Mouse (Mus musculus): ENCODE measurements around the gene Gpnmb. TPM values are rescaled to one million over a fixed set of nuclear protein-coding genes. Genes with fewer than 3 reads are reported as not detected.

Gene Gpnmb
- polyA plus RNA-seq, 1 experiment from 2014 or later = 0.47 TPM

GRCm38 (mm10) chr6:49023315-49023714 is 13.0 kb upstream of the Gpnmb start:
- H3K4me2 ChIP-seq (ENCODE audit: low read length) = no peak overlapping the region
- no peak for ATAC-seq (replicated peaks; ENCODE audit: low FRiP score, low TSS enrichment, low read depth)
- DNase-seq (ENCODE audit: low spot score) = no peak
- H3K27me3 ChIP-seq (replicated peaks; ENCODE audit: control insufficient read depth, insufficient read depth, low read length) = no peaks in the 10 kb centered on the region
- no peak overlapping the region for H3K9ac ChIP-seq (ENCODE audit: low read length)
- H3K9me3 ChIP-seq (ENCODE audit: control insufficient read depth, low read length) = no peaks in the 10 kb centered on the region
- H3K27ac ChIP-seq (ENCODE audit: low read depth) = no peak overlapping the region
- no peak overlapping the region for H3K4me3 ChIP-seq (ENCODE audit: low read depth, low read length)
- no peaks in the 10 kb centered on the region for H3K36me3 ChIP-seq (ENCODE audit: control insufficient read depth, insufficient read depth, low read length)
- no peaks in the 10 kb centered on the region for H3K4me1 ChIP-seq (replicated peaks; ENCODE audit: control insufficient read depth, insufficient read depth, low read length)
- WGBS = 87% methylated on average over 10 of the region's 10 CpGs

- Histone ChIP-seq H3K9me3 (ENCODE audit: control insufficient read depth, low read length) (no peaks in the 10 kb centered on the region), H3K4me1 (replicated peaks; ENCODE audit: control insufficient read depth, insufficient read depth, low read length) (no peaks in the 10 kb centered on the region), H3K36me3 (ENCODE audit: control insufficient read depth, insufficient read depth, low read length) (no peaks in the 10 kb centered on the region), H3K9ac (ENCODE audit: low read length) (no peak overlapping the region), H3K27ac (ENCODE audit: low read depth) (no peak overlapping the region), H3K27me3 (replicated peaks; ENCODE audit: control insufficient read depth, insufficient read depth, low read length) (no peaks in the 10 kb centered on the region), H3K4me2 (ENCODE audit: low read length) (no peak overlapping the region), H3K4me3 (ENCODE audit: low read depth, low read length) (no peak overlapping the region)
- WGBS = 83% methylated on average over 7 of the region's 7 CpGs
- no peak for DNase-seq (ENCODE audit: low spot score)
- no peak for ATAC-seq (replicated peaks; ENCODE audit: low FRiP score, low TSS enrichment, low read depth)
Observed at GRCm38 (mm10) chr6:49025290-49025689, 11.1 kb upstream of the Gpnmb start.

- WGBS = 84% methylated on average over 5 of the region's 5 CpGs
- DNase-seq (ENCODE audit: low spot score) = no peak
- no peak for ATAC-seq (replicated peaks; ENCODE audit: low FRiP score, low TSS enrichment, low read depth)
- Histone ChIP-seq H3K36me3 (ENCODE audit: control insufficient read depth, insufficient read depth, low read length) (no peaks in the 10 kb centered on the region), H3K4me3 (ENCODE audit: low read depth, low read length) (no peak overlapping the region), H3K9ac (ENCODE audit: low read length) (no peak overlapping the region), H3K4me1 (replicated peaks; ENCODE audit: control insufficient read depth, insufficient read depth, low read length) (no peaks in the 10 kb centered on the region), H3K27me3 (replicated peaks; ENCODE audit: control insufficient read depth, insufficient read depth, low read length) (no peaks in the 10 kb centered on the region), H3K4me2 (ENCODE audit: low read length) (no peak overlapping the region), H3K27ac (ENCODE audit: low read depth) (no peak overlapping the region), H3K9me3 (ENCODE audit: control insufficient read depth, low read length) (no peaks in the 10 kb centered on the region)
Observed at GRCm38 (mm10) chr6:49026496-49026895, 9.8 kb upstream of the Gpnmb start.

GRCm38 (mm10) chr6:49028019-49028418 is 8.3 kb upstream of the Gpnmb start:
- Histone ChIP-seq H3K9ac (ENCODE audit: low read length) (no peak overlapping the region), H3K4me1 (replicated peaks; ENCODE audit: control insufficient read depth, insufficient read depth, low read length) (no peaks in the 10 kb centered on the region), H3K27ac (ENCODE audit: low read depth) (peak overlapping the region; percentile 55; the same call in 1 of the 2 replicates), H3K36me3 (ENCODE audit: control insufficient read depth, insufficient read depth, low read length) (no peaks in the 10 kb centered on the region), H3K4me3 (ENCODE audit: low read depth, low read length) (no peak overlapping the region), H3K4me2 (ENCODE audit: low read length) (no peak overlapping the region), H3K27me3 (replicated peaks; ENCODE audit: control insufficient read depth, insufficient read depth, low read length) (no peaks in the 10 kb centered on the region), H3K9me3 (ENCODE audit: control insufficient read depth, low read length) (no peaks in the 10 kb centered on the region)
- DNase-seq (ENCODE audit: low spot score) (no peak), ATAC-seq (replicated peaks; ENCODE audit: low FRiP score, low TSS enrichment, low read depth) (peak; percentile 97)
- WGBS = 63% methylated on average over 6 of the region's 6 CpGs

GRCm38 (mm10) chr6:49028708-49029107 is 7.6 kb upstream of the Gpnmb start:
- WGBS = 65% methylated on average over 3 of the region's 3 CpGs
- peak overlapping the region; percentile 55; the same call in 1 of the 2 replicates for H3K27ac ChIP-seq (ENCODE audit: low read depth)
- no peaks in the 10 kb centered on the region for H3K4me1 ChIP-seq (replicated peaks; ENCODE audit: control insufficient read depth, insufficient read depth, low read length)
- peak; percentile 54; the same call in 1 of the 2 replicates for ATAC-seq (replicated peaks; ENCODE audit: low FRiP score, low TSS enrichment, low read depth)
- no peak for DNase-seq (ENCODE audit: low spot score)
- no peak overlapping the region for H3K9ac ChIP-seq (ENCODE audit: low read length)
- H3K36me3 ChIP-seq (ENCODE audit: control insufficient read depth, insufficient read depth, low read length) = no peaks in the 10 kb centered on the region
- no peak overlapping the region for H3K4me2 ChIP-seq (ENCODE audit: low read length)
- no peaks in the 10 kb centered on the region for H3K9me3 ChIP-seq (ENCODE audit: control insufficient read depth, low read length)
- H3K4me3 ChIP-seq (ENCODE audit: low read depth, low read length) = no peak overlapping the region
- no peaks in the 10 kb centered on the region for H3K27me3 ChIP-seq (replicated peaks; ENCODE audit: control insufficient read depth, insufficient read depth, low read length)

GRCm38 (mm10) chr6:49031230-49031629 is 5.1 kb upstream of the Gpnmb start:
- DNase-seq (ENCODE audit: low spot score) = no peak
- Histone ChIP-seq H3K27me3 (replicated peaks; ENCODE audit: control insufficient read depth, insufficient read depth, low read length) (no peaks in the 10 kb centered on the region), H3K9ac (ENCODE audit: low read length) (no peak overlapping the region), H3K36me3 (ENCODE audit: control insufficient read depth, insufficient read depth, low read length) (no peaks in the 10 kb centered on the region), H3K4me1 (replicated peaks; ENCODE audit: control insufficient read depth, insufficient read depth, low read length) (no peaks in the 10 kb centered on the region), H3K4me2 (ENCODE audit: low read length) (no peak overlapping the region), H3K9me3 (ENCODE audit: control insufficient read depth, low read length) (no peaks in the 10 kb centered on the region), H3K4me3 (ENCODE audit: low read depth, low read length) (no peak overlapping the region), H3K27ac (ENCODE audit: low read depth) (no peak overlapping the region)
- no peak for ATAC-seq (replicated peaks; ENCODE audit: low FRiP score, low TSS enrichment, low read depth)
- 77% methylated on average over 4 of the region's 4 CpGs for WGBS

DNA sequence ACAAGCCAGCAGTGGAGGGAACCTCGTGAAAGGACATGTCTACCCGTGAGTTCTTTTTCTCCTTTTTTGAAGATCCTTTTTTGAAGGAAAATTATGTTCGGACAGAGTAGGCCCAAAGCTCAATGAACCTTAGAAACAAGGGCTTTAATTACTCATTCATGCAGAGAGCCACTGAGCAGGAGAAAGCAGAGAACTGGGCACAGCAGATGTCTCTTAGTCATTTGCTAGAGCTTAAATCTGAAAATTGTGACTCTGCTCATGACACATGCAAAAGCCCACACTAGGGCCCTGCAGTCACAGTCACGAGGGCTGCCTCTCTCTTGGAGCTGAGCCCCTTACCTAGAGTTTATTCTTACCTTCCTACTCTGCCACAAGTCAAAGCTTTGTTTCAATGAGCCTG is 3.6 kb upstream of the Gpnmb start:
- H3K4me2 ChIP-seq (ENCODE audit: low read length) = no peak overlapping the region
- no peaks in the 10 kb centered on the region for H3K27me3 ChIP-seq (replicated peaks; ENCODE audit: control insufficient read depth, insufficient read depth, low read length)
- no peak for ATAC-seq (replicated peaks; ENCODE audit: low FRiP score, low TSS enrichment, low read depth)
- H3K4me3 ChIP-seq (ENCODE audit: low read depth, low read length) = no peak overlapping the region
- no peak overlapping the region for H3K27ac ChIP-seq (ENCODE audit: low read depth)
- H3K9me3 ChIP-seq (ENCODE audit: control insufficient read depth, low read length) = no peaks in the 10 kb centered on the region
- 88% methylated on average over 4 of the region's 4 CpGs for WGBS
- H3K36me3 ChIP-seq (ENCODE audit: control insufficient read depth, insufficient read depth, low read length) = no peaks in the 10 kb centered on the region
- no peak overlapping the region for H3K9ac ChIP-seq (ENCODE audit: low read length)
- H3K4me1 ChIP-seq (replicated peaks; ENCODE audit: control insufficient read depth, insufficient read depth, low read length) = no peaks in the 10 kb centered on the region
- DNase-seq (ENCODE audit: low spot score) = no peak

DNA sequence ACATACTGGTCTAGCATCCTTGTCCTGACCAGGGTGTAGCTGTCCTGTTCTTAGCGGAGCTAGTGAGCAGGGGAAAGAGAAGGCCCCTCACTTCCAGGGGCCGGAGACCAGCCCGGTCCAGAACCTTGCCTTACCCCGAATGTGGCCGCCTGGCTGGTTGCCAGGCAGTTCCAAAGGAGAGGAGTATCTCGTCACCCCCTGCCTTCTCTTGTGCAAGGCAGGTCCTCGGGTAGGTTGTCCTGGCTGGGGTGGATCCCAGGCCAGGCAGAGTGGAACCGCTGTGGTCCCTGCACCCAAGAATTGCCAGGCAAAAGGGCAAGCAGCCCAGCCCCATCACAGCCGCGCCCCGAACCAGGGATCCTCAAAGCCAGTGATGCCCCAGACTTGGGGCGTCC is 919 bp downstream of the Gpnmb start:
- no peak for ATAC-seq (replicated peaks; ENCODE audit: low FRiP score, low TSS enrichment, low read depth)
- 62% methylated on average over 12 of the region's 12 CpGs for WGBS
- no peak overlapping the region for H3K27ac ChIP-seq (ENCODE audit: low read depth)

DNA sequence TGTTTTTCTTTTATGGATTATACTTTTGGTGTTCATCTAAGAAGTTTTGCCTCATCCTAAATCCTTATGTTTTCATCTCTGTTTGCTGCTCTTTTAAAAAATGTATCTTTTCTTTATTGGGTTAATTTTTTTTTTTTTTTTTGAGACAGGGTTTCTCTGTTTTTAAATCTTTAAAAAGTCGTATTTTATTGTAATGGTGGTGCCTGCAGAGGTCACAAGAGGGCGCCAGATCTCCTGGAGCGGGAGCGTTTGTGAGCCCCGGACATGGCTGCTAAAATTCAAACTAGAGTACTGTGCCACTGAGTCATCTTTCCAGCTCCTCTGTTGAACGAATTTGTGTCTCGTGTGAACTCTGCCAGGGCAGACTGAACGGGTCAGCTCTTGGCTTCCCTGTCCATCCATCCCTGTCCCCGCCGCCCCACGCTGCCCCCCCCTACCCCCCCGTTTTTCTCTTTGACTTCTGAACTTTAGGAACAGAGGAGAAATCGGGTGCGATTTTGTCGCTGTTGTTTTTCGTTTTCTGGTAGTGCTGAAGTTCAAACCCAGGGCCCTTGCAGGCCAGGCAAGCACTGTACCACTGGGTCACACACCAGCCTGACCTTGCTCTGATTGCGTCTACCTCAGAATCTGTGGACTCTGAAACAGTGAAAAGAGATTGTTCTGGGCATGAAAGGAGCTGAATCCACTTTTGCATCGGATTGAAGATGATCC is 3.3 kb downstream of the Gpnmb start:
- Histone ChIP-seq H3K4me1 (replicated peaks; ENCODE audit: control insufficient read depth, insufficient read depth, low read length) (no peaks in the 10 kb centered on the region), H3K4me3 (ENCODE audit: low read depth, low read length) (peak overlapping the region; percentile 28), H3K9me3 (ENCODE audit: control insufficient read depth, low read length) (no peaks in the 10 kb centered on the region), H3K27me3 (replicated peaks; ENCODE audit: control insufficient read depth, insufficient read depth, low read length) (no peaks in the 10 kb centered on the region), H3K9ac (ENCODE audit: low read length) (0 out of 2 replicates have a peak overlapping the region, but pooled peaks have one; percentile 4), H3K4me2 (ENCODE audit: low read length) (peak overlapping the region; percentile 41), H3K36me3 (ENCODE audit: control insufficient read depth, insufficient read depth, low read length) (no peaks in the 10 kb centered on the region), H3K27ac (ENCODE audit: low read depth) (no peak overlapping the region)
- 0 out of 2 replicates have a peak, but pooled peaks have one; percentile 70 for ATAC-seq (replicated peaks; ENCODE audit: low FRiP score, low TSS enrichment, low read depth)
- 16% methylated on average over 18 of the region's 18 CpGs for WGBS
- DNase-seq (ENCODE audit: low spot score) = peak; percentile 77

More for the DNA sequence above, 919 bp downstream of the Gpnmb start:
- Histone ChIP-seq H3K9ac (ENCODE audit: low read length) (no peak overlapping the region), H3K4me2 (ENCODE audit: low read length) (no peak overlapping the region), H3K4me1 (replicated peaks; ENCODE audit: control insufficient read depth, insufficient read depth, low read length) (no peaks in the 10 kb centered on the region), H3K4me3 (ENCODE audit: low read depth, low read length) (no peak overlapping the region), H3K9me3 (ENCODE audit: control insufficient read depth, low read length) (no peaks in the 10 kb centered on the region), H3K36me3 (ENCODE audit: control insufficient read depth, insufficient read depth, low read length) (no peaks in the 10 kb centered on the region), H3K27me3 (replicated peaks; ENCODE audit: control insufficient read depth, insufficient read depth, low read length) (no peaks in the 10 kb centered on the region)
- DNase-seq (ENCODE audit: low spot score) = no peak

Measured in intestine, embryonic 14.5 days (tissue).